Mouse (Mus musculus): ENCODE results near the gene Cyp3a59.
"Not testable (repeated sequence)": the region's sequence is repeated elsewhere in the genome, so short reads cannot be mapped to it uniquely, and the experiment has no call there.

Cyp3a59 gene

DNA sequence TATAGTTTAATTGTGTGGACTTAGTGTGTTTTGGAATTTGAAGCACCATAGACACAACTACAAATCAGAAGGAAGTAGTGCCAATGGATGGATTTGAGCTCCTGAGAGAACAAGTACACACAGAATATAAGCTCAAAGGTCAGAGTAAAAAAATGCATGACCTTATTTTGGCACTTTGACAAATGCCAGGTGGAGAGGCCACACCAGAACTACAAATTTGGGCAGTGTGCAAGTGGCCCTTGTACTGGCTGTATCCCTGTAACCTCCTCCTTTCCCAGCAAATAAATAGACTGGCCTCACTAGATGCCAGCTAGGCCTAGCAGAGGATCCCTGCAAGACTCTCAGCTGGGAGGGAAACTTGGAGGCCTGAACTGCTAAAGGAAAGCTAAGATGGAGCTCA, at the start of gene Cyp3a59:
Cyp3a59 (plus strand) TSS at position 313 of the 400 bp plus-strand sequence.
- DNase-seq: not testable (repeated sequence)

GRCm38 (mm10) chr5:146070099-146070498, 9.0 kb upstream of the Cyp3a59 start:
- DNase-seq: no peak

GRCm38 (mm10) chr5:146147903-146148302, 68.8 kb downstream of the Cyp3a59 start:
- no peak for DNase-seq

DNA sequence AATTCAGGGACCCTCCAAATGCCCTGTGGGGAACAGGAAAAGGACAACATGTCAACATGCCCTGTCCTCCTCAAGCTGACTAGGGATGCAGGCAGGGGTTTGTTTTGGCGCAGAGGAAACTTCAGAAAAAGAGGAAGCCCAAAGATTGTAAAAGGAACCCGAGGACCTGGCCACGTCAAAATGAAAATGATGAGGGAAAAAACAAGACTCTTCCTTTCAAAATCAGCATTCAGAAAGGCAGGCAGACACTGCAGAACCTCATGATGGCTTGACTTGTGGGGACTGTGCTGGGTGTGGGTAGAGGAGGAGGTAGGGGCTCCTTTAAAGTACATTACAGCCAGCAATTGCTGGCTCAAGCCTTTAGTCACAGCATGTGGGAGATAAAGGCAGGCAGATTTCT, 71.4 kb downstream of the Cyp3a59 start:
- DNase-seq: no peak

DNA sequence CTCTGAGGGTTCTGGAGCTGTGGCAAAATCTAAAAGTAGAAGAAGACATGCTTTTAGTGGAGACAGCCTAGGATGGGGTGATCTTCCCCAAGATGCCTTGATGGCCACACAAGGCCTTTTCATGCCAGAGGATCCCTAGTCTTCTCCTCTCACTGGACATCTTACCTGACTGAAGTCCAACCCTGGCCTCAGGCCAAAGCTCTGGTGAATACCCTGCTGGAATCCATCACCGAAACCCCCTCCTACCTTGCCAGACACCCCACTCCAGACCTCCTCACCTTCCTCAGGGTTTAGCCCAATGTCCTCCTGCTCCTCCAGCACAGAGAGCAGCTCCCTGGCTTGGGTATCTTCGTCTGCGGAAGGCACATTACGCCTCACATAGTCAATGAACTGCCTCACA, 79.3 kb downstream of the Cyp3a59 start:
- not testable (repeated sequence) for DNase-seq

DNA sequence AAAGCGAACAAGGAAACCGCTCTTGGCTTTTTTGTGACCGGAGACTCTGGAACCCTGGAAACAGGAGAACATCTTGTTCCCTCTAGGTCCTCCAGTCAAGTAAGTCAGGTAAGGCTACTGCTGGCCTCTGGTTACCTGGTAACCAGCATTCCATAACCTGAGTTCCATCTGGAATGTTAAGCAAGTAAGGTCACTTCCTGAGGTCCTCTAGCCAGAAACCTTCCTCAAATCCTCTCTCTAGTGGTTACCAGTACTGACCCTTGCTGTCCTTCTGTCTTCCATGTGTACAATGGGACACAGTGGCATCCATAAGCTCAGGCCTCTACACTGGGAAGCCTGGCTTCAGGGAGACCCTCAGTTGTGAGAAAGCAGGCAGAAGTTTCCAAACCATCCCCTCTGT, 81.4 kb downstream of the Cyp3a59 start, which contains the start of gene Gm5565:
Gm5565 (minus strand) TSS at position 101 of the 400 bp plus-strand sequence.
- not testable (repeated sequence) for DNase-seq
